Mouse (Mus musculus) midbrain, postnatal 0 days (tissue): ENCODE results near the gene Glg1. TPM values are rescaled to one million over a fixed set of nuclear protein-coding genes. Genes with fewer than 3 reads are reported as not detected.
A peak's percentile ranks its signal among the peaks of the same experiment; 100 is the strongest.

Experiments
- ATAC-seq: fragments of 200-750 bp; cut with Nextera tagmentation; 2 replicates; pipeline ENCODE4 v1.8.0; 2017; ENCODE audit warnings: moderate number of reproducible peaks, mild to moderate bottlenecking, moderate TSS enrichment, moderate library complexity; ENCODE audit not compliant: low FRiP score
- DNase-seq: peaks from one replicate; pipeline ENCODE4 v3.0.0-alpha.2; 2015; ENCODE audit warnings: low spot score
- H3K27ac ChIP-seq: fragments of 300-500 bp; sonication (generic); 2 replicates; pipeline ENCODE4 v1.5.1; 2014; ENCODE audit warnings: low read depth, mild to moderate bottlenecking, low read length, mixed read lengths
- H3K27me3 ChIP-seq: fragments of 300-500 bp; sonication (generic); 2 replicates; pipeline ENCODE4 v1.6.1; 2014; ENCODE audit warnings: low read length, control low read depth, mixed read lengths; ENCODE audit not compliant: insufficient read depth
- H3K36me3 ChIP-seq: fragments of 300-500 bp; sonication (generic); 2 replicates; pipeline ENCODE4 v1.6.1; 2014; ENCODE audit warnings: low read length, control low read depth, mixed read lengths; ENCODE audit not compliant: insufficient read depth
- H3K4me1 ChIP-seq: fragments of 300-500 bp; sonication (generic); 2 replicates; pipeline ENCODE4 v1.6.1; 2014; ENCODE audit warnings: mild to moderate bottlenecking, control low read depth, antibody characterized with exemption, low read length, mixed read lengths; ENCODE audit not compliant: insufficient read depth
- H3K4me2 ChIP-seq: fragments of 300-500 bp; sonication (generic); 2 replicates; pipeline ENCODE4 v1.6.1; 2014; ENCODE audit warnings: low read depth, mild to moderate bottlenecking, low read length, mixed read lengths; ENCODE audit not compliant: poor library complexity, severe bottlenecking
- H3K4me3 ChIP-seq: fragments of 300-500 bp; sonication (generic); 2 replicates; pipeline ENCODE4 v1.5.1; 2014; ENCODE audit warnings: low read depth, mild to moderate bottlenecking, low read length, moderate library complexity
- H3K9ac ChIP-seq: fragments of 300-500 bp; sonication (generic); replicated peaks from 2 replicates; pipeline ENCODE4 v1.6.1; 2014; ENCODE audit warnings: mild to moderate bottlenecking, low read length, moderate library complexity, mixed read lengths; ENCODE audit not compliant: poor library complexity, severe bottlenecking
- H3K9me3 ChIP-seq: fragments of 300-500 bp; sonication (generic); 2 replicates; pipeline ENCODE4 v1.6.1; 2016; ENCODE audit warnings: low read length, control low read depth
- CTCF ChIP-seq: IDR thresholded peaks from 2 replicates; pipeline ENCODE4 v1.5.1; 2016; ENCODE audit warnings: antibody characterized with exemption, mild to moderate bottlenecking
- WGBS: fragments of 180-500 bp; shearing (Covaris S2); extraction: QIAGEN DNeasy Blood & Tissue Kit; methylation state at CpG from one replicate; pipeline ENCODE4 v1.1.7; 2014; 5-methylcytosine and 5-hydroxymethylcytosine counted together
- polyA plus RNA-seq: library from polyadenylated mRNA; unstranded; fragments of >200 nt; fragmentation: Nextera tagmentation; extraction: Ambion mirVana; gene quantifications from 2 replicates; pipeline ENCODE4 v1.2.1, GENCODE M21; 2015
- total RNA-seq: library from RNA; depleted of rRNA; stranded (reverse); fragments of >200 nt; gene quantifications from 2 replicates; pipeline ENCODE4 v1.2.3, GENCODE M21; 2014

Glg1 gene
- total and polyA plus RNA-seq, 2 experiments from 2014 or later, result 37.4 to 50.9 TPM

DNA sequence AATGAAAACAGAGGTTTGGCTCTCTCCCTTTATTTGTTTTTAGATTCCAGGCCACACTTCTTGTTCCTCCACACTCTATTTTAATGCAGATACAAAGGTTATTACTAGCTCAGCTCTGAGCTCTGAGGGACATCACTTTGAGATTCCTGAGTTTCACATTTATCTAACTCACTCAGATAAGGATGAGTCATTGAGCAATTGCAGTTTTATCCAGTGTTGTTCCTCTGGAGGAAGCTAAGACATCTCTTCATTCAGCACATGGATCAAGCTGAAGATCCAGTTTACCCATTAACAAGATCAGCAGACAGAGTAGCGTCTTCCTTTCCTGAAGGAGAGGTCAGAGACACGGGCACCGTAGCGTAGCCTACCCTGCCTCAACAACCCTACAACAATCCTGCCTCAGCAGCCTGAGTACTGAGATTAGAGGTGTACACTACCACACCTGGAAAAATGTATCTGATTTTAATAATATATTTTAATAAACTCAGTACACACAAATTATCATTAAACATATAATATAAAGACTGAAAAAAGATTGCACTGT, 12.7 kb downstream of the Glg1 start:
- no peak for TF ChIP-seq CTCF
- WGBS, result 92% methylated on average over 4 of the region's 4 CpGs
- H3K9ac ChIP-seq, result no peak overlapping the region
- DNase-seq, result no peak
- H3K4me2 ChIP-seq, result no peak overlapping the region
- H3K4me1 ChIP-seq, result no peaks in the 10 kb centered on the region
- H3K9me3 ChIP-seq, result no peaks in the 10 kb centered on the region
- H3K27me3 ChIP-seq, result no peaks in the 10 kb centered on the region
- H3K27ac ChIP-seq, result no peak overlapping the region
- no peaks in the 10 kb centered on the region for H3K36me3 ChIP-seq
- no peak for ATAC-seq
- H3K4me3 ChIP-seq, result no peak overlapping the region

DNA sequence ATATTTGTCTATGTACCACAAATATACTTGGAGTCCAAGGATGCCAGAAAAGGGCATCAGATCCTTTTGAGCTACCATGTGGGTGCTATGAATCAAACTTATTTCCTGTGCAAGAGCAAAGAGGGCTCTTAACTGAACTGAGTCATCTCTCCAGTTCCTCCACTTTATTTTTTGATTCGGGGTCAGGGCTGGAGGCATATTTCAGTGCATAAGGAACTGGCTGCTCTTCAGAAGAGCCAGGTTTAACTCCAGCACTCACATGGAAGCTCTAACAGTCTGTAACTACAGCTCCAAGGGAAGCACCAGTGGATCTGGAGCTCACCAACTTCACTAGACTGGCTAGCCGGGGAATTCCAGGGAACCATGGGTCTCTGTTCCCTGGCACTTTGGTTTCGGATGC, 21.7 kb downstream of the Glg1 start:
- no peak for TF ChIP-seq CTCF
- no peak for DNase-seq
- H3K9me3 ChIP-seq, result no peaks in the 10 kb centered on the region
- H3K4me3 ChIP-seq, result no peak overlapping the region
- WGBS, result 84% methylated on average over 3 of the region's 3 CpGs
- H3K27ac ChIP-seq, result no peak overlapping the region
- H3K4me2 ChIP-seq, result no peak overlapping the region
- ATAC-seq, result no peak
- no peaks in the 10 kb centered on the region for H3K27me3 ChIP-seq
- H3K36me3 ChIP-seq, result no peaks in the 10 kb centered on the region
- H3K4me1 ChIP-seq, result no peaks in the 10 kb centered on the region
- no peak overlapping the region for H3K9ac ChIP-seq

DNA sequence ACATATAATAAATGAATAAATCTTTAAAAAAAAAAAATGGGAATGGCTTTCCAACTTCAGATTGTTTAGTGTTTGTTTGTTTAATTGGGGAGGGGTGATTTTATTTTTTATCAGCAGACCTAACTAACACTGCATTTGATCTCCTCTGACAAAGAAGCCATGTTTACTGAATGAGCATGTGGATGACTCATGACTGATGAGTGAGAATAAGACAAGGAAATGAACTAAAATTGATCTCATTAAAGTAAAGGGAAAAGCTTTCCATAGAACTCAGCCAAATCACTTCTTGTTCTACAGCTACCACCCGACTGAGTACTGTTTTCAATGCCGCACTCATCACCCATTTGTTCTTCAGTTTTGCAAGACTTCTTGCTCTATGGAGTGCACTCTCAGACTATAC, 25.3 kb downstream of the Glg1 start:
- no peak overlapping the region for H3K9ac ChIP-seq
- TF ChIP-seq CTCF, result no peak
- H3K4me3 ChIP-seq, result no peak overlapping the region
- H3K4me2 ChIP-seq, result no peak overlapping the region
- no peak overlapping the region for H3K27ac ChIP-seq
- DNase-seq, result no peak
- WGBS, result 92% methylated on average over 2 of the region's 2 CpGs
- no peaks in the 10 kb centered on the region for H3K9me3 ChIP-seq
- no peaks in the 10 kb centered on the region for H3K36me3 ChIP-seq
- H3K27me3 ChIP-seq, result no peaks in the 10 kb centered on the region
- no peaks in the 10 kb centered on the region for H3K4me1 ChIP-seq
- ATAC-seq, result no peak

DNA sequence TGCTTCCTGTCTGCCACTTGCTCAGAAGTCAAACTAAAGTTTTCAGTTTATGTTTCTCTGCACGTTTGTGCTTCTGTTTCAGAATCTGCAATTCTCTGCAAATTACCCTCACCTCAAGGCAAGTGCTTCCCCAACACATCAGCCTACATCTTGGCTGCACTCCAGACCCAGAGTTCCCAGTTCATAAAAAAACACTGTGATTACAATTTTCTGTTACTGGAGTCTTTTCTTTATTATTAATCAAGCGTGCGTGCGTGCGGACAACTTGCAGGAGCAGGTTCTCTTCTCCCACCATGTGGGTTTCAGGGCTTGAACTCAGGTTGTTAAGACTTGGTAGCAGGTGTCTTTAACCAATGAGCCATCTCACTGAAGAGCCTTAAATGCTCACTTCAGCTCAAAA, 34.9 kb downstream of the Glg1 start:
- Histone ChIP-seq H3K9ac (no peak overlapping the region), H3K9me3 (no peaks in the 10 kb centered on the region), H3K4me3 (no peak overlapping the region), H3K4me2 (no peak overlapping the region), H3K27me3 (no peaks in the 10 kb centered on the region), H3K36me3 (no peaks in the 10 kb centered on the region), H3K27ac (no peak overlapping the region), H3K4me1 (no peaks in the 10 kb centered on the region)
- no peak for TF ChIP-seq CTCF
- no peak for ATAC-seq
- 65% methylated on average over 5 of the region's 5 CpGs for WGBS
- peak; percentile 10 for DNase-seq

DNA sequence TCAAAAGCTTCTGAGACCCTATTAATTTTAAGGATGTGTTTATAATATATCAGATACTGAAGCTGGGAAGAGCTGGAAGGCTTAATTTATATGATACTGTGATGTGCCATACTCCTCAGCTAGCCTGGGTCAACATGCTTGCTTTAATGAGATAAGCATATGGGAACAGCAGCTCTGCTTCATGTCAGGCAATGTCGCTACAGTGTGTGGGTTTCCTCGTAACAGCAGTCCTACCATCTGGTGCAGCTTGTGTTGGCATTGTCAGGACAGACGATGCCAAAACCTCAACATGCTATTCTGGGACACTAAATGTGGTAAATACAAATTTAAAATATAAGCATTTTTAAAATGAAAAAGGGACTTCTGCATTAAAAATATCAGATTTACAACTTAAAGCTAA, 40.9 kb downstream of the Glg1 start:
- H3K27me3 ChIP-seq, result no peaks in the 10 kb centered on the region
- no peak for ATAC-seq
- no peak overlapping the region for H3K4me3 ChIP-seq
- no peak overlapping the region for H3K9ac ChIP-seq
- H3K9me3 ChIP-seq, result no peaks in the 10 kb centered on the region
- no peaks in the 10 kb centered on the region for H3K36me3 ChIP-seq
- WGBS, result 78% methylated on average over 3 of the region's 3 CpGs
- no peak overlapping the region for H3K27ac ChIP-seq
- DNase-seq, result peak; percentile 52
- TF ChIP-seq CTCF, result no peak
- H3K4me2 ChIP-seq, result no peak overlapping the region
- no peaks in the 10 kb centered on the region for H3K4me1 ChIP-seq

DNA sequence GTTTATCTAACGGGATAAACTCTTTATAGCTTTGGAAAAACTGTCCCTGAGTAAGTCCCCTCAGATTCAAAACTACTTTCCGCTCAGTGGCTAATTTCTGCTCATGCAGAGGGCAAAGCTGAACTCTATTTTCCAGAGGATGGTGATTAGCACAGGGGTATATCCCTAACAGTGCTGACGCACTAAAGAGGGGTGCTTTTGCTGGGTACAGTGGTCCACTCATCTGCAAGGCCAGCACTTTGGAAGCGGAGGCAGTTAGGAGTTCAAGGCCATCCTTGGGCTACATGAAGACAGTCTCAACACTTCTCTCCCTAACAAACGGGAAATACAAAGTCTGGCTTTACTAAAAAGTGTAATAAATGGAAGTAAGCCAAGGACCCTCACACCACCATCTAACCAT, 45.6 kb downstream of the Glg1 start:
- Histone ChIP-seq H3K9me3 (no peaks in the 10 kb centered on the region), H3K9ac (no peak overlapping the region), H3K27me3 (no peaks in the 10 kb centered on the region), H3K27ac (no peak overlapping the region), H3K4me2 (no peak overlapping the region), H3K4me1 (no peaks in the 10 kb centered on the region), H3K4me3 (no peak overlapping the region), H3K36me3 (no peaks in the 10 kb centered on the region)
- DNase-seq, result no peak
- 91% methylated on average over 5 of the region's 5 CpGs for WGBS
- no peak for ATAC-seq
- TF ChIP-seq CTCF, result no peak
